Mouse (Mus musculus) right cerebral cortex, postnatal 36 days (tissue): Measurements from ENCODE around the gene Tldc2.
A peak's percentile ranks its signal among the peaks of the same experiment; 100 is the strongest.

ENCODE experiments used
- DNase-seq, 2 experiments: peaks; one replicate each; pipeline ENCODE4 v3.0.0; 2022; ENCODE audit warnings: low spot score in 2 of 2, mixed read lengths in 1 of 2

Gene Tldc2

DNA sequence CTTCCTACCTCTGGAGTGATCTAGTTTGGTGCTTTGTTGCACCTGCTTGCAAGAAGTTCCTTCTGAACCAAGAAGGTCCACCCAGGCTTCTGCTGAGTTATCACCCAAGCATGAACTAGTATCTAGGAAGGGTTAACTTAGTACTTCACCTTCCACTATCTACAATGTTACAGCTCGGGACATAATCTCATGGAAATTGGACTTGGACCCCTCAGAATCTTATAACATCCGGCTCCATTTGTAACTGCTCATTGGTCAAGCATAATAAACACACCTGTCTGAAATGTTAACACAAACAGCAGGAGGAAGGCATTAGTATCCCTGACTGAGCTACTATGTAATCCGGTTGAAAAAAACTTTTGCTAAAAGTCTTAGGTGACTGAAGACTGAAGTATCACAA is 40.5 kb downstream of the Tldc2 start:
- DNase-seq, result no peak

DNA sequence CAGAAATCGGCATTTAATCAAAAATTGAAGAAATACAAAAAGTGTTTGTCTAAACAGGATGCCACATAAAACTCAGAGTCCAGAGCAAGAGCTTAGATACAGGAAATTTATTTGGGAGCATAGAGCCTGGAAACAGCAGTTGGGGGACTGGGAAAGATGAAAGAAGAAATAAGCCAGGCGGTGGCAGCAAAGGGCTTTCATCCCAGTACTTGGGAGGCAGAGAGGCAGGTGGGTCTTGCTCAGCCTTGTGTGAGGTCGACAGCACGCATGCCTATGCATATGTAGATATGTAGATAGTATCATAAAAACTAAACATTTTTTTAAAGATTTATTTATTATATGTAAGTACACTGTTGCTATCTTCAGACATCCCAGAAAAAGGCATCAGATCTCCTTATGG is 41.2 kb downstream of the Tldc2 start:
- DNase-seq, result no peak

DNA sequence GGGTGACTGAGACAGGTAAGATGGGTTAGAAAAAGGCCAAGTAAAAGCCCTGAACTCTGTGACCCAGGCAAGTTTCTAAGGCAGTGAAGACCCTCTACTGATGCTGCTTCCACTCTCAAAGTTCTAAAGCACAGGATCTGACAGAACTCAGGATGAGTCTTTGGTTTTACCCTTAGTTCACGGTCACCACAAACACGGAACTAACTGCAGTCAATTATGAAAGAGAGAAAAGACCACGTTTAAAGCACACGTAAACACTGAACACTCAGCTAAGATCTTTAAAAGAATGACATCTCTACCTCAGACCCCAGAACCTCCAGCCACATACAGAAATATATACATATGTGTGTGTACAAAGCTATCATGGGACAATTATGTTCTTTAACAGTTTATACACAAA is 42.2 kb downstream of the Tldc2 start:
- DNase-seq, result no peak

DNA sequence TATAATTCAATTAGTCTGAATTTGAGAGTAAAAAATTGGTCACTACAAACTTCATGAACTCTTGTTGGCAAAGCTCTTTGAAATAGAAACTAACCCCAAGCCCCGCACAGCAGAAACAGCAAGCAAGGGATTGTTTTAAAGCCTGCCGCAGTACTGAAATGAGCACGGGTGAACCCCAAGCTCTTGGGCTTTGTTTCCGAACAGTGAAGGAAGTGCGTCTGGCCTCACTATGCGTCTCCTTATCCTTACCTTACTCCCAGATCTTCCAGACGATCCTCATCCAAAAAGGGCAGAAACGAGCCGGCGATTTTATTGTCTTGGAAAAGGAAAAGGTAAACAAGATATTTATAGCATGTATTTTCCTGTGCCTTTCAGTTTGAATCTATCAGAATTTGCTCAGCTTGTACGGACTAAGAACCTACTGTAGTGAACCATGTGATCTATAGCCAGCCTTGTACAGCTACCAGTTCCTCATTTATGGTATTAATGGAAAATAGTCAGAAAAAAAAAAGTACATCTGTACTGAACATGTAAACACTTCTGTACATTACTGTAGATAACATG is 42.8 kb downstream of the Tldc2 start:
- no peak for DNase-seq

DNA sequence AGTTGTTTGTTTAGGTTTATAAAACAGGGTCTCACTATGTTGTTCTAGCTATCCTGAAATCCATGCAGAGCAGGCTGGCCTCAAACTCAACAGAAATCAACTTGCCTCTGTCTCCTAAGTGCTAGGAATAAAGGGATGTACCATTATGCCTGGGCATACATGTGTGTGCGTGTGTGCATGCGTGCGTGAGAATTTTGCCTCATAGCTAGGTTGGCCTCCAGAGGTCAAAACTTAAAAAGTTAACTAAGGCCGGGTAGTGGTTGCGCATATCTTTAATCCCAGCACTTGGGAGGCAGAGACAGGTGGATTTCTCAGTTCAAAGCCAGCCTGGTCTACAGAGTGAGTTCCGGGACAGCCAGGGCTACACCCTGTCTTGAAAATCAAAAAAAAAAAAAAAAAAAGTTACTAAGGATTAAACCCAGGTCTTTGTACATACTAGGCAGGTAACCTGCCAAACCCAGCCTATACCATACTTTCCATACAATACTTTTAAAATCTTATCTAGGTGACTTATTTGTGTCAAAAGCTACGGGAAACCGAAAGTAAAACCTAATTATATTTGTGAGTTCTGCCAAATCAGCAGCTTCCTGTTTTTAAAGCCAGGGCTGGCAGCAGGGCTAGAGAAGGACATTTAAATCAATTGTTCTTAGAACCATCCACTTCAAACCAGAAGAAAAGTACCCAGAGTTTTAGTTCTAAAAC is 44.1 kb downstream of the Tldc2 start:
- DNase-seq, result no peak

DNA sequence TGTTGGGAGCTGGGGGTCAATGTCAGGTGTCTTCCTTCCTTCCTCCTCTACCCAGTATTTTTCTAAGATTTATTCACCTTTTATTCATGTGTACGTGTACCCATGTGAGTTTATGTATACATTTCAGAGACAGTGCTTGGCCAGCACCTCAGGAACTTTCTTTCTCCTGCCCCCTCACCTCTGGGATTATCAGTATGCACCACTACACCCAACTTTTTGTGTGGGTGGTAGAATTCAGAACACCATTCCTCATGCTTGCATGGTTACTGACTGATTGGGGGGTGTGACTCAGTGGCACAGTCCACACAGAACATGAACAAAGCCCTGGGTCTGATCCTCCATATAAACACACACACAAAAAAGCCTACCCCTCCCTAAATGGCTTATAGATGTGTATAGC is 45.2 kb downstream of the Tldc2 start:
- DNase-seq, result no peak

DNA sequence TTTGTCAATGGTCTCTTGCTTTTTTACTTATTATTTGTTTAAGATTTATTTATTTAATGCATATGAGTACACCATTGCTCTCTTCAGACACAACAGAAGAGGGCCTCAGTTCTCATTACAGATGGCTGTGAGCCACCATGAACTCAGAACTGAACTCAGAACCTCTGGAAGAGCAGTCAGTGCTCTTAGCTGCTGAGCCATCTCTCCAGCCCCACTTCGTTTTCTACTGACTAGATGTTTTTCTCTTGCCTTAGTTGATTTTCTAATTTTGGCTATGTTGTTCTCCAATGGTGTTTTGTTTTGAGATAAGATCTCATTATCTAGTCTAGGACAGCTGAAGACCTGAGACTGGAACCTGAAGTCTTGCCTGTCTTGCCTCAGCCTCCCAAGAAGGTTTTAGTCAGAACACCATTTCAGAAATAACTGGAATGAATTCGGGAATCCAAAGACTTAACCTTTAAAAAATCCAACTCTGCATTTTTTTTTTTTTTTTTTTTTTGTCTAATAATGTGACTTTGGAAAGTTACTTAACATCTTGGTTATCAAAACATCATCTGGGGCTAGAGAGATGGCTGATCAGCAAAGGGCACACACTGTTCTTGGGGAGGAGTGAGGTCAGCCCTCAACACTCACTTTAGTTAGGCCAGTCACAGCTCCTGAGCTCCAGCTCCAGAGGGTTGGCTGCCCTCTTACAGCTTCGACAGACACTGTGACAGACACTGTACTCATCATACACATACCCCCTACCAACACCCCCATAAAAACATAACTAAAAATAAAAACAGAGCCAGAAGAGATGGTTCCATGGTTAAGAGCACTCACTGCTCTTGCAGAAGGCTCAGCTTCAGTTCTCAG is 46.1 kb downstream of the Tldc2 start:
- no peak for DNase-seq

DNA sequence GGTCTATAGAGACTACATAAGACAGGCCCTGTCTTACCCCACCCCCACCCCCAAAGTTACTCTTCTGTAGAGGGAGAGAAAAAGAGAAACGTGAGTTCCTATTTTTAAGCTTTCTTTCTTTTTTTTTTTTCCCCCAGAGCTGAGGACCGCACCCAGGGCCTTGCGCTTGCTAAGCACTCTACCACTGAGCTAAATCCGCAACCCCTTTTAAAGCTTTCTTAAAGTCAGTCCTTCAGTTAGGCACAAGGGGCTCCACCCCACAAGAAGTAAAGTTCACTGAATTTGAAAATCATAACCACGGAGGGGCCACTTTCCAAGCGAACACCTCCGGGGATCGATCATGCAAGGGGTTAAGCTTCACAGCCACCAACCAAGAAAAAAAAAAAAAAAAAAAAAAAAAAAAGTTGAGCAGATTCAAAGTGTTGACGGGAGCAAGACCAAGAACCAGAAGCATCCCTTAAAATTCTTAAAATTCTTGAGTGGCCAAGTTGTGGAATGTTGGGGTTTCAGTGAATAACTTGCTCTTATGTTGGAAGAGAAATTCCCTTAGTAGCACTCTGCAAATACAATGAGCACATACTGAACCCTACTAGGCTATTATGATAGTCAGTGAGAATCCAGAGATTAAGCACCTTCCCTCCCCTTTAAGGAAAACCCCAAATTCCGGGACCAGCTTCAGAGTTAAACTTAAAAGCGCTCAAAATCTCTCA is 47.1 kb downstream of the Tldc2 start:
- no peak for DNase-seq

DNA sequence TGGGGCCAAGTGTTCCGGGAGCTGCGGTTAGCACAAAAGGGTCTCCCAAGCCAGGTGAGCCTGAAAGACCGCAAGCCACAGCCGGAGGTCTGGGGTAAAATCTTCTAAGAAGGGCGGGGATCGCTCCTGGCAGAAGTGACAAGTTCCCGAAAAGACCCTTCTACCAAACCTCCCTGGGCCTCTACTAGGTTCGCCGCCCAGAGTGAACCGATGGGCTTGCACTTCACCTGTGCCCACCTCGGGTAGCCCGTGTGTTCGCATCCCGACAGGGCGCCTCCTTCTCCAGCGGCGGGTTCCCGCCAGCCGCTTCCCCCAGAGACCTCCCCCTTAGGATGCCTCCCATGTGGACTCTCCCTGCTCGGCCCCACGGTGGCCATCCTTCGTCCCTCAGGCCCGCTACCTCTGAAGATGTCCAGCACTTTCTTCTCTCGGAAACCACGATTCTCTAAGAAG is 47.6 kb downstream of the Tldc2 start:
- no peak for DNase-seq

DNA sequence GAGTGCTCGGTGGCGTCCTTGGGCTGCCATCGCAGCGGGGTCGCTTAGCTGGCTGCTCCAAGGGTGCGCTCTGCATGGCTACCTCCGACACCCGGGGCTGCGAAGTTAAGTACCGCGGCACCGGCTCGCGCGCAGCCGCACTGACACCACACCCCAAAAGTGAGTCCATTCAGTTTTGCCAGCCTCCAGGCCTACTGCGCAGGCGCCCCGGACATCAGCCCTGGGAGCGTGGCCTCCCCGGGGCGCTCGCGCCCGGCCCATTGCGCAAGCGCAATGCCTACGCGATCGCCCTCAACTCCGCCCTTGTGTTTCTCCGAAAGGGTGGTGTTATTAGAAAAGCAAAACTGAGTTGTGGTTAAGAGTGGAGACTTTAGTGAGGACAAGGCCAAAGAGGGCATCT is 48.2 kb downstream of the Tldc2 start, which contains the start of gene Samhd1:
Gene Samhd1, minus strand, starts transcription at position 252 of the 400 bp plus-strand sequence.
- DNase-seq, result peak; percentile 84 to 85

DNA sequence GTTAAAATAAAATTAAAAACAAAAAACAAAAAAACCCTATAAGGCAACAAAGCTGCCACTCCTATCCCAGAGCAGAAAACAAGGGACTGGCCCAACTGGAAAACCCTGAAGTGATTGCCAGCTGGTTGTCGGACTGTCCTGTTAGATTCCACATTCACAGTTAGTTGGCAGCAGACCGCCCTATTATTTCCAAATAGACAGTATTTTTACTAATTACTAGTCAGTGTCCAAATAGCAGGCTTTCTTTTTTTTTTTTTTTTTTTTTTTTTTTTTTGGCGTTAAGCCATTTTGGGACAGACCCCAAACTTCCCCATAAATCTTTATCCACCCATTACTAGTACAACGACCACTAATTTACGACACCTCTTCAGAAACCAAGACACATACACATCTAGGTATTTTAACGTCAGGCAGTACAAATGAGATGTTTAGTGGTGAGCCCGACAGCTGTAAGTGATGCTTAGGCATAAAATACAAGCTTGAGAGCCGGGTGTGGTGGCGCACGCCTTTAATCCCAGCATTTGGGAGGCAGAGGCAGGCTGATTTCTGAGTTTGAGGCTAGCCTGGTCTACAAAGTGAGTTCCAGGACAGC is 48.8 kb downstream of the Tldc2 start:
- no peak for DNase-seq

DNA sequence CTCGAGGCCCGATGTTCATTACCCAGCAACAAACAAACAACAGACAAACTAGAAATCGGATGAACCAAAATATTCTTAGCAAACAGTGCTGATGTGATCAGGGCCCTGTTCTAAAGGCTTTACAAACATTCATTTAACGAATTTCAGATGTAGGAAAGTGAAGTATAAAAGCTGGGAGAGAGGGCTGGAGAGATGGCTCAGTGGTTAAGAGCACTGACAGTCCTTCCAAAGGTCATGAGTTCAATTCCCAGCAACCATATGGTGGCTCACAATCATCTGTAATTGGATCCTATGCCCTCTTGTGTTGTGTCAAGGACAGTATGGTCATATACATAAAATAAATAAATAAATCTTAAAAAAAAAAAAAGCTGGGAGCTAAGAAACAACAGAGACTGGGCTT is 49.3 kb downstream of the Tldc2 start:
- DNase-seq, result no peak

DNA sequence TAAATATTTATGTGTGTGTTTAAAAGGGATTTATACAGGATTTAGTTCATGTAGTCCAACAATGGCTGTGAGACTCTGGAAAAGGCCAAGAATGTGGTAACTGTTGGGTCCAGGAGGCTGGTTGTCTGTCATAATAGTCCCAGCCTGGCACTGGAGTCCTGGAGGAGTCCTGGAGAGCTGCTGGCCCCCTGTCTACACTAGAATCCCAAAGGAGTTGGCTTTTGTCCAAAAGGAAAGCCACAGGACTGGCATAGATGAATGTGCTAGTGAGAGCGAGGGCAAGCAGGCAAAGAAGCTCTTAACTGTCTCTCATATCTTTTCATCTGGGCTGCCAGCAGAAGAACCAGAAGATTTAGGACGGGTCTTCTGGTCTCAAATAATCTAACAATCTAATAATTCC is 49.8 kb downstream of the Tldc2 start:
- DNase-seq, result no peak

DNA sequence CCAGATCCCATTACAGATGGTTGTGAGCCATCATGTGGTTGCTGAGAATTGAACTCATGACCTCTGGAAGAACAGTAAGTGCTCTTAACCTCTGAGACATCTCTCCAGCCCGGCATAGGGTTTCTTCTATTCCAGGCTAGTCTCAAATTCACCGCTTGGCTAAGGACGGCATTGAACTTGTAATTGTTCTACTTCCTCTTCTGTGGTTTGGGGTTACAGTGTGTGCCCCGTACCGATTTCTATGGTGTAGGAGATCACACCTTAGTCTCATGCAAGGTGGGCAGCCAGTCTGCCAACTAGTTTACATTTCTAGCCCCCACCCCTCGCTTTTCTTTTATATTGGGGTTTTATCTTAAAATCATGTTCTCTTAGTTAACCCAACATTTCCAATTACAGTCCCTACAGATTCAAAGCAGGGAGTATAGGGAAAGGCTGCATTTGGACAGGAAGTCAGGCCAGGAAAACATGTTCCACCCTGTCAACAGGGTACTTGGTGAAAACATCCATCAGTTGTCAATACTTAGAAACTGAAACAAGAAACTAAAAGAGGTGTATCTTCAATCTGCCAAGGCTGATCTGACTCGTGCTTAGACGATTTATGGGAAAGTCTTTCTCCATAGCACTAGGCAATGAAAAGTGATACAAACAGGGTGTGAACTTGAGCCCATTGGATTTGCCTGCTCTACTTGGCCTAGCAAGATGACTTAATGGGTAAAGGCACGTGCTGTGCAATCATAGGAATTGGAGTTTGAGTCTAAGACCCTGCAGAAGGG is 51.3 kb downstream of the Tldc2 start:
- DNase-seq, result no peak

DNA sequence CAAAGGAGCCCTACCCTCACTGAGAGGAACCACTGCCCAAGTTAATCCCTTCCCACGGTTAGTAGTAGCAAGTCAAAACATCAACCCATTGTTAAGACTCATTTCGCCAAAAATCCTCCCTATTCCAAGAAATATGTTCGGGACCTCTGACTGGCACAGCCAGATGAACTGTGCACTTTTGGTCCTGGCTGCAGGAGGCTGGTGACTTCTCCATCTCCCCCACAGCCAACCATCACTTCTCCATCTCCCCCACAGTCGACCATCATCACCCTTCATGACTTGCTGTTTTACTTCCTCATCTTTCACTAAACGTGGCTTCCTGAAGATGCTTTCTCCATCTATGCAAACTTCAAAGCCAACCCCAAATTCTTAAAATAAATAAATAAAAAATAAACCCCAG is 52.0 kb downstream of the Tldc2 start:
- no peak for DNase-seq

DNA sequence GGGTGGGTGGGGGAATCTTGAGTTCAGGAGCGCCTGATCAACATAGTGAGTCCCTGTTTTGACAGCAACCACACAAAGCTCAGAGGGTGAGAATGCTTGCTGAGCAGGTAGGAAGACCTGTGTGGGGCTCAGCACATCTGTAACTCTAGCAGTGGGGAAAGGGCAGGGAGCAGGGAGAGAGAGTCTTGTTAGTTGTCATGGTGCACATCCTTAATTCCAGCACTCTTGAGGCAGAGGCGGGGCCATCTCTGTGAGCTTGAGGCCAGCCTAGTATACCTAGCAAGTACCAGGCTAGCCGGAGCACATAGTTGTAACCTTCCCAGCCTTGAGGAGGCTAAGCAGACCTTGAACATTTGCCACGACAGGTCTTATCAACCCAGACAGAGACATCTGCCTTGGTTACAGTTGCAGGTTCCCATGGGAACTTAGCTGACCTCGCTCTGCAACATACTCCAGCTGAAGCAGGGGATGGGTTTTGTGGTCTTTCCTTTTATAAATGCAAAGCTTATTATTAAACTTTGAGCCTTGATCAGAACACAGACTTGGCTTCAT is 52.5 kb downstream of the Tldc2 start:
- no peak for DNase-seq

DNA sequence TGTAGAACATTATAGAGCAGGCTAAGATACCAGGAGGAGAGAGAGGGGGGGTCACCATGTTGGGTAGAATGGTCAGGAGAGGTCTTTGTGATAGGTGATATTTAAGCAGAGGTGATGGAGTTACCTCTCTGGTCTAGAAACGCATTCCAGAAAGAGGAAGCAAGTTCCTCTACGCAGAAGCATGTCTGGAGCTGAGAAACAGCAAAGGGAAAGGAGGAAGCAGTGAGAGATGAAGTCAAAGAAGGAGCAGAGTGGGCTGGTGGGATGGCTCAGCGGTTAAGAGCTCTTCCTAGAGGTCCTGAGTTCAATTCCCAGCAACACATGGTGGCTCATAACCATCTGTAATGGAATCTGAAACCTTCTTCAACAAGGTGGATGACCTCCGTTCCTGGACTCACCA is 55.1 kb downstream of the Tldc2 start:
- DNase-seq, result no peak

DNA sequence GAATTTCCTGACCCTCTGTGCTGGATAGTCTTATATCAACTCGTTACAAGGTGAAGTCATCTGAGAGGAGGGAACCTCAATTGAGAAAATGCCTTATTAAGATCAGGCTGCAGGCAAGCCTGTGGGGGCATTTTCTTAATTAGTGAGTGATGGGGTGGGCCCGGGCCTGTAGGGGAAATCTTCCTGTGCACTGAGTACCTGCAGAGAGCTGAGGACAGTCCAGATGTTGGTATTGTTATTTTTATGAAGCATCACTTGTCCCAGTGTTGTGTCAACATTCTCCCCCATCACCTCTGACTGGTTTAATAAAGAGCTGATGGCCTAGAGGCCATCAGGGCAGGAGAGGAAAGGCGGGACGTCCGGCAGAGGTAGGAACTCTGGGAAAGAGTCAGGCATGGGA is 57.3 kb downstream of the Tldc2 start:
- no peak for DNase-seq

DNA sequence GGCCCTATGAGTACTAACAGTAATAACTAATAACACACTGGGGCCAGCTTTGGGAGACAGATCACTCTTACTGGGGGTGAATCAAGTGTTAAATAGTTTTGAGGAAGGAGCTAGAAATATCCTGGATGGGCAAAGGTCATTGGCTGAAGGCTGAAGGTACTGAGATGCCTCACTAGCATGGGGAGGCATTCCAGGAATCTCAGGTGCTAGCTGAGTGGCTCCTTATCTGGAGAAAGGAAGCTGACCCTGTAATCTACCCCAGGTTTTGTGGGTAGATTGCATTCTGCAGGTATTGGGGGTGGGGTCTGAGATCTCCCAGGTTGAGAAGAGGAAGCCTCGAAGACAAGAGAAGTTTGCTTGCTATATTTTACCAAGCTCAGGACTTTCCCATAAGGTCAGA is 58.3 kb downstream of the Tldc2 start:
- DNase-seq, result no peak
